Mouse (Mus musculus) gastrocnemius, adult 8-10 months (tissue): ENCODE results near the gene Pycr2. TPM values are rescaled to one million over a fixed set of nuclear protein-coding genes. Genes with fewer than 3 reads are reported as not detected.
A peak's percentile ranks its signal among the peaks of the same experiment; 100 is the strongest.

Experiments used
- DNase-seq, 2 experiments: peaks; one replicate each; pipeline ENCODE4 v3.0.0; 2022; ENCODE audit warnings: low spot score in 2 of 2
- total RNA-seq, 4 experiments: library from RNA; stranded (reverse); gene quantifications; 2 replicates each; pipeline ENCODE4 v1.2.4; 2022

The Pycr2 gene
- total RNA-seq, 4 experiments from 2014 or later = 9.3 to 11.4 (median 10.8) TPM

DNA sequence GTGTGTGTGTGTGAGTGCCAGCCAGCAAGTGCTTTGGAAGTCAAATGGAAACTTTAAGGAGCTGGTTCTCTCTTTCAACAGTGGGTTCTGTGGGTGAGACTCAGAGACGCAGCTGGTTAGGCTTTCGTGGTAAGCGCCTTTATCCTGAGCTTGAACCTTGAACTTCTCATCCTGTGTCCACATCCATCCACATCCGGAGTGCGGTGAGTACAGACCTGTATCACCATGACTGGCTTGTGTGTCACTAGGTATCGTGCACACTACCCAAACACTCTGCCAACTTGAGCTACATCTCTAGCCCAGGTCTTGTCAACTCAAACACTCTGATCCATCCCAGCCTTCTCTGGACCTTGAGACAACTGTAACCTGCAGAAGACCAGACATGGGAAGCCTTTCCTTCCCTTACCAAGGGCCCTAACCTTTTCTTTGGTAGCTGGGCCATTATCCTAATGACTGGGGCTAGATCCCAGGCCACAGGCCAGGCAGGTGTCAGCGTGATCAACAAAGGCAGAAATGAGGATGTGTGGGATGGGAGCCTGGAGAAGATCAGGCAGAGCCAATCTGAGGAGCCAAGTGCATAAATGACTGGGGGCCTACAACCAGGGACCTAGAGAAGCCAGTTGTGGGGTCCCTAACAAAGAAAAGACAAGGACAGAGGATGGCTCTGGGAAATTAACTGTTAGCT lies 36.8 kb downstream of the Pycr2 start:
- no peak for DNase-seq

DNA sequence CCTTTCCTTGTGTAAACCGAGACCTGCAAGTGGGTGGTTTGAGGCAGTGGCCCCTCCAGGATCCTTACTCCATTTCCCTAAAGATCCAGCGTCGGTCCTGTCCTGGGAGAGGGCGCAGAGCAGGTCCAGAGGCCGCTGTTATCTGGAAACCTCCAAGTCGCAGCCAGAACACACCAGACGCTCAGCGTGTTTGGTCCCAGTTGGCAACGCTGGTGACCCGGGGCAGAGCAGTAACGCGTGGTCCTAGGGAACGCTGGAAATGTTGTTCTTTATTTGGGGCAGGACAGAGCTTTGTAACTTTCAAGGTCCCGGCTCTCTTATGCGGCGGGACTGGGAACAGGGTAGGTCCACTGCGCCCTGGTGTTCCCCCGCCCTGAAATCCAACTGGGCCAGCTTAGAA lies 37.6 kb downstream of the Pycr2 start:
- DNase-seq = no peak

DNA sequence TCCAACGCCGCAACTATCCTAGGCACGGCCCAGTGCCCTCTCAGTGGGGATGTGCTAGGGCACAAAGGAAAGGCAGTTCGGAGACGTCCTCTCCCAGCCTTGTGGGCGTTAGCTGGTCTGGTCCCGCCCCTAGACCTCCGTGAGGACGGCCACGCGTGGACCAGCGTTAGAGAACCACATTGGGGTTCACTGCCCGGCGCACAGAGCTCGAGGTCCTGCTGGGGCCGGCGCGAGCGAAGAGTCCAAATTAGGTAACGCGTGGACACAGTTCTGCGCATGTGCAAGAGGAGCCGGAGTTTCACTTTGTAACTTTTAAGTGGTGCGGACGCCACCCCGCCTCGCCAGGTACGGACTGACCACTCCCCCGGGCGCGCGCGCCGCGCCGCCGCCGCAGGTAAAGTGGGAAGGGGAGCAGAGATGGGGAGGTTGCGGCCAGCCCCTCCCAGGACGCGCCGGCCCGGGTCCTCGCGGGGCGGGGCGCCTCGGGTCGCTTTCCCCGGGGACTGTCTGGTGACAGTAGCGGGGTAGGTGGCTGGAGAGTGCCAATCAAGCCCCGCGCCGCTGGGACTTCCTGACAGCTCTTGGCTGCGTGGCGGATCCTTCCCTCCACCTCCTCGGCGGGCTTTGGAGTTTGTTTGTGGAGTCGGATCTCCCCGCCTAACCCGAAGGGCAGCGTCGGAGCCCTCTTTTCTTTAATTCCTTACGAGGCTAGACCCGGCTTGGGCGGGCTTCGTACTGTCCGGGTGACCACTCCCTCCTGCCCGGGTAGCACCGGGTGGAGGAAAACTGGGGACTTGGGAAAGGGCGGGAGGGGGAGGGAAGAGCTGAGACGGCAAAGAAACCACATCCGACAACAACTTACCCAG lies 38.3 kb downstream of the Pycr2 start, which contains the start of gene Tmem63a:
Gene Tmem63a (plus strand): TSS at position 179 of the 866 bp plus-strand sequence.
- DNase-seq = peak; percentile 66 to 75

DNA sequence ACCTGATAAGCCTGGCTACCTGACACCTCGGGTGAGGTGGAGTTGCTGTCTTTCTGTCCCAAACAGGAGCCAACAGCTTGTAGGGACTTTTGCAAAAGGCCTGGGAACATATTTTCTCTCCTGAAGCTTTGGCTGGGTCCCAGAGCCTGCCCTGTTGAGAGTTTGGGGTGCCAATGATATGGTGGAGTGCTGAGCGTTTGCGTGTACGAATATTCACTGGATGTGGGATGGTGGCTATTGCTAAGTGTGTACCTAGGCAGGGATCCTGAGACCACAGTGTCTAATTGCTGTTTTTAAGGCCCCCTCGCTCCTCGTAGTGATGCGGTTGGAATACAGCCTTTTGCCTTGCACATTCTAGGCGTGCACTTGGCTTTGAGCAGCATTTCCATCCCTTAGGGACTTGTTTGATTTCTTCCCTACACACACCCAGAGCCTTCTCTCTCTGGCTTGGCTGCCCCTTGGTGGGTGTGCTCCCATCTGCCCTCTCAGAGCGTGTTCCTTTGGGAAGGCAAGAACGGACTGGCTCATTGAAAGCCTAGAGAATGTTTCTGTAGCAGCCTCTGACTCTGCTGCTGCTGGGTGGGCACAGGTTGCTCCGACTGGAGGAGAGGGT lies 39.0 kb downstream of the Pycr2 start:
- peak; percentile 33 to 34 for DNase-seq

DNA sequence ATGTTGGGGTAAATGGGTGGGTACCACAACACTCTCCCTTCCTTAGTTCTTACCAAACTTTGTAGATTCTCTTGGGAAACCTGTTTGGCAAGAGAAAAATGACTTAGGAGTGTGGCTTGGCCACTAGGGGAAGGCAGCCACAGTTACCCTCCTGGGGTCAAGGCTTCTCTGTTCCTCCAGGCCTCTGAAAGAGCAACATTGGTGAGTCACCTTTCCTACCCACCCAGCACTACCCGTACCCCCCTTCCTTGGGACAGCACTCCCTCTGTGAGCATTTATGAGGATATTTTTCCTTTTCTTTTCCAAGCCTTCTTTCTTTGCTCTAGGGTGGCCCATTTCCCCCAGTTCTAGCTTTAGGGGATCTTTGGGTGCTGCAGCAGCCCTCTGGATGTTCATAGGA lies 39.8 kb downstream of the Pycr2 start:
- DNase-seq = no peak

DNA sequence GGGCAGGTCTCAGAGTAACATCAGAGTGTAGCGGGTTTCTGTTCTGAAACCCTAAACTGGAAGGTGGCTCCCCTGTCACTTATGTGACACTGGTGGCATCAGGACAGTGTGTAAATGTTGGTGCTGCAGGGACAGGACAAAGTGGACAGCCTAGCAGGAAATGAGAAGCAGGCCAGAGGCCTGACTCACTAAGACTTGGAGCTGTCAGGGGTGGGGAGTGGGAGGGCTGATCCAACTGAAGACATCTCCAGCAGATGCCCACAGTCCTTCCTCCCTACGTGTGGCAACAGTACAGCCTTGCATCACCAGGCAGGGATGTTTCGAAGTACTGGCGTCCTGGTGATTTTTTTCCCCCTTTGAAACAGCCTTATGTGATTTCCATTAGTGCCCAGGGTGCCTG lies 40.5 kb downstream of the Pycr2 start:
- DNase-seq = no peak

DNA sequence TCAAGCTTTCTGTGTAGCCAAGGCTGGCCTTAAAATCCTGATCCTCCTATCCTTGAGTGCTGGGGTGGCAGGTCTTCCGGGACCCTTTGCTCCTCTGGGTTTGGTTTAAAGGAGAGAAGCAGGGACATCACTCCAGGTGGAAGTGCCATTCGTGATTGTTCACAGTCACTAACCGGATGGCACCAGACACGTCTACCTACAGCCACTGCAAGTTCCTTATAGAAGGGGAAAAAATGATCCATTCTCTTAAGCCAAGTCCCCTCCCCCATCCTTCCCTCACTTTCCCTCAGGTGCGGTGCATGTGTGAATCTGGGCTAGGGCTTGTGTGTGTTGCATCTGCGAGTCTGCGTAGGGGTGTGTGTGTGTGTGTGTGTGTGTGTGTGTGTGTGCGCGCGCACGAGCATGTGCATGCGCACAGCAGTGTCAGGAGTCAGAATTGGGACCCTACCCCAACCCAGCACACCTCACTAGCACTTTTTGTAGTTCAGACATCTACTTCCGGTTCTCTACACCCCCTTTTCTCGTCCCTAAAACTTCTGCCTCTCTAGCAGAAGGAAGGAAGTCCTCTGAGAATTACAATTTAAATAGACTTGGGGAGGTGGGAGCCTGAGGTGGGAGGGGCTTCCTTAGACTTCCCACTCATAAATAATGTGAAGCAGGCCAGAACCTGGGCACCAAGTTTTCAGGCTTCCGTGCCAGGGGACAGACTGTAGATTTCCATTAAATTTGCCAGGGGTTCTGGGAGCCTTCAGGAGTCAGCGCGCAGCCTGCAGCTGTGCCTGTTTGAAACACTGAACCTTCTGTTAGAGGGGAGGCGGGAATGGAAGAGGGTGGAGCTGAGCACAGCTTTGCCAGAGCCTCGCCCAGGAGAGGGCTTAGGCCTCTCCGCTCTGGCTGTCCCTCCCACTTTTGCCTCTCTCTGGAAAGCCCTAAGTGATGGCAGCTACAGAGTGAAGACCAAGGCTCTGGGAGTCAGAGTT lies 41.2 kb downstream of the Pycr2 start:
- peak; percentile 43 to 56 for DNase-seq

DNA sequence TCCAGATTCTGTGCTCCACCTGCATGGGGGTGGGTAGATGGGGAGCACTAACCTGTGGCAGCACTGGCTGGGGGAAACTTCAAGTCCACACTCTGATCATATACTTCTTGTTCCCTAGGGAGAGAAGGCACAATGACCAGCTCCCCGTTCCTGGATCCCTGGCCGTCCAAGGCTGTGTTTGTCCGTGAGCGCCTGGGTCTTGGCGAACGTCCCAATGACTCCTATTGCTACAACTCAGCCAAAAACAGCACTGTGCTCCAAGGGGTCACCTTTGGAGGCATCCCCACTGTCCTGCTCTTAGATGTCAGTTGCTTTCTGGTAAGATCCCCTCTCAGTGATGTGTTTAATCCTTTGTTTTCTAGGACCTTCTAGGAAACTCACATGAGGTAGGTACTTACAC lies 42.4 kb downstream of the Pycr2 start:
- DNase-seq = no peak

DNA sequence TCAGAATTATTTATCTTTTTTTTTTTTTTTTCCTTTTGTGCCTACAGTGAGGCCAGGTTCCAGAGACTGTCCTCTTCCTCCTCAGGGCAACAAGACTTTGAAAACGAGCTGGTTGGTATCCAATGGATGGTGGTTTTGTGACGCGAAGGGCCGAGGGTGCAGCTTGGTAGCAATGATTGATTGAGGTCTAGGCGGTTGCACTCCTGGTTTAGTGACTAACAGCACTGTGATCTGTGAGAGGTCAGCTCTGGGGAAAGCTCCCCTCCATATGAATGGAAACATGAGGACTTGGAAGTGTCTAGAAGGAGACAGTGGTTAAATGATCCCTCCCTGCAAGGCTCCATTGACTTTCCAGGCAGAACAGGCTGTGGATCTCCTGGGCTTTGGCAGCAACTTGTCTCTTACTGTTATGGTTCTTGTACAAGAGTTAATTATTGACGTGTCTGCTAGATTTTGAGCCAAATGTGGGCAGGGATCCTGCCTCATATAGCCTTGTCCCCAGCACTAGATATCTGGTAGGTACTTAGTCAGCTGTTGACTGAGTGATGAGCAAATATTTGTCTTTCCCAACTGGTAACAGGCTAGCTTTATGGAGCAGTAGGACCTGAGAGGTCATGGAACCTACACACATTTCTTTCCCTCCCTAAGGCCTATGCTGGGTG lies 48.1 kb downstream of the Pycr2 start:
- DNase-seq = no peak

DNA sequence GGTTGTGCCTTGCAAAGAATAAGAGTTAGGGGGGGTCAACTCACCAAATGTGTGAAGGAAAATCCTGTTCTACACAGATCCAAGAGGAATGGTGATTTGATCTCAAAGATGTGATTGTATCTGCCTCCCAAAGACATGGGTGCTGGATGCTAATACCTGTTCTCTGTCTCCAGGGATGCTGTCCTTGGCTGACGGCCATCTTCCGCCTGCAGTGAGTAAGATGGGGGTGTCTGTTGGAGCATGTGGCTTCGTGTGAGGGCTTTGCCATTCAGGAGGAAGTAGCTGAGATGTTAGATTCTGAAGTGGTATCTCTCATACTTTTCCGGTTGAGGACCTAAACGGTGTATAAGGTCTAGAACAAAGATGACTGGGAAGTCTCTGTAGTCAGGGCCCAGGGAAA lies 48.7 kb downstream of the Pycr2 start:
- DNase-seq = no peak

DNA sequence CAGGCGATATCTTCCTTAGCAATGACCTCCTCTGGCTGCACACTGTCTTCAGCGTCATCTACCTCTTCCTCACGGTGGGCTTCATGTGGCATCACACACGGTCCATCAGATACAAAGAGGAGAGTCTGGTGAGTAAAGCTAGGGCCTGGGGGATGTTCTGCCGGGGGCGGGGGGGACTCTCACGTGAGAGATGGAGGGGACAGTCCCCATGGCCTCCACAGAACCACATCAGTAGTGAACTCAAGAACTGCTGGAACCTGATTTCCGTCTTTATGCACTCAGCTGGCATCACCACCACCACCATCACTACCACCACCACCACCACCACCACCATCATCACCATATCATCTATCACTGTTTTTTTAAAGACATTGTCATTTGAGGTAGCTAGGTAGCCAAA lies 52.3 kb downstream of the Pycr2 start:
- no peak for DNase-seq

DNA sequence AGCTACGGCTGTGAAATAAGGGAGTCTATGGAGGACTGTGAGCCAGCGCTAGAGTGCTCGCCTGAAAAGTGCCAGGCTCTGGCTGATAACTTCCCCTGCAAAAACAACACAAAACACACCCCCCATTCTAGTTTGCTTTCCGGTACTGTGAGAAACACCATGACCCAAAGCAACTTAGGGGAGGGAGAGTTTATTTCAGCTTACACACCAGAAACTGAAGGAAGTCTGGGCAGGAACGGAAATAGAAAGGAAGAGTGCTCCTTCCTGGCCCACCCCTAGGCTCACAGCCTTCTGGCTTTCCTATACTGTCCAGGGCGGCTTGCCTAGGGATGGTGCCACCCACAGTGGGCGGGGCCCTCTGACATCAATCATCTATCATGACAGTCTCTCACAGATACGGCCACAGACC lies 52.9 kb downstream of the Pycr2 start:
- no peak for DNase-seq

Other genes starting within 250 kb of the Pycr2 start
- not detected for gene Mixl1, start 207.3 kb upstream of the Pycr2 start, total RNA-seq
- gene Acbd3, start 178.2 kb upstream of the Pycr2 start, total RNA-seq = 10 to 100 TPM; 10.2 to 15.0 (median 13.6) TPM
- 100 to 1,000 TPM; 274 to 310 (median 289) TPM for gene H3f3a, start 90.3 kb upstream of the Pycr2 start, total RNA-seq
- gene Sde2, start 53.2 kb upstream of the Pycr2 start, total RNA-seq = 1 to 10 TPM; 6.8 to 8.4 (median 7.6) TPM
- not detected for gene Lefty2, start 11.2 kb upstream of the Pycr2 start, total RNA-seq
- under 1 TPM in 3 of 4 experiments, not detected in 1; 0.19 to 0.34 (median 0.24) TPM for gene Lefty1, start 30.7 kb downstream of the Pycr2 start, total RNA-seq
- gene Tmem63a, start 38.1 kb downstream of the Pycr2 start, total RNA-seq = 10 to 100 TPM; 14.9 to 18.2 (median 16.2) TPM
- 10 to 100 TPM; 14.5 to 20.7 (median 16.2) TPM for gene Ephx1, start 116.6 kb downstream of the Pycr2 start, total RNA-seq
- not detected for gene 9130409I23Rik, start 146.9 kb downstream of the Pycr2 start, total RNA-seq
- gene Nvl, start 239.9 kb downstream of the Pycr2 start, total RNA-seq = 1 to 10 TPM; 7.6 to 8.8 (median 8.4) TPM
- gene Cnih4, start 240.4 kb downstream of the Pycr2 start, total RNA-seq = 10 to 100 TPM; 36.5 to 43.7 (median 42.3) TPM